Mouse (Mus musculus) testis, adult 2 months (tissue): ENCODE results near the gene Cadps.

ENCODE experiments used
- CTCF ChIP-seq: fragments of 200-500 bp; IDR thresholded peaks from 2 replicates; pipeline ENCODE4 v1.5.1; 2012; ENCODE audit warnings: low read depth, mild to moderate bottlenecking, inconsistent platforms, low read length, moderate library complexity; ENCODE audit not compliant: control insufficient read depth, insufficient read depth, insufficient replicate concordance
- POLR2A ChIP-seq: fragments of 200-500 bp; IDR thresholded peaks from 2 replicates; pipeline ENCODE4 v1.6.1; 2012; ENCODE audit warnings: low read depth, mild to moderate bottlenecking, inconsistent platforms, low read length, moderate library complexity; ENCODE audit not compliant: control insufficient read depth

- no peak for TF ChIP-seq CTCF
- no peak for TF ChIP-seq POLR2A
Observed at GRCm38 (mm10) chr14:12375451-12375850, 447.4 kb downstream of the Cadps start.
